Mouse (Mus musculus): ENCODE measurements around the gene Clec2i.

GRCm38 (mm10) chr6:128845998-128846542 lies 41.3 kb upstream of the Clec2i start:
- TF ChIP-seq POLR2A (IDR thresholded peaks at IDR 0.05; ENCODE audit: insufficient read depth, low read length) (no peak), CTCF (IDR thresholded peaks at IDR 0.05; ENCODE audit: low read depth, low read length) (no peak)
